Mouse (Mus musculus) midbrain, embryonic 12.5 days (tissue): ENCODE results near the gene Timm22. TPM values are rescaled to one million over a fixed set of nuclear protein-coding genes. Genes with fewer than 3 reads are reported as not detected.
A peak's percentile ranks its signal among the peaks of the same experiment; 100 is the strongest.

Experiments
- ATAC-seq: fragments of 200-750 bp; cut with Nextera tagmentation; 2 replicates; pipeline ENCODE4 v1.8.0; 2017; ENCODE audit warnings: low read depth, moderate TSS enrichment, moderate library complexity; ENCODE audit not compliant: low FRiP score
- H3K27ac ChIP-seq: fragments of 300-500 bp; sonication (generic); replicated peaks from 2 replicates; pipeline ENCODE4 v1.5.1; 2016; ENCODE audit warnings: mild to moderate bottlenecking
- H3K27me3 ChIP-seq: fragments of 300-500 bp; sonication (generic); 2 replicates; pipeline ENCODE4 v1.6.1; 2016; ENCODE audit warnings: mild to moderate bottlenecking
- H3K36me3 ChIP-seq: fragments of 300-500 bp; sonication (generic); 2 replicates; pipeline ENCODE4 v1.6.1; 2016
- H3K4me1 ChIP-seq: fragments of 300-500 bp; sonication (generic); 2 replicates; pipeline ENCODE4 v1.6.1; 2016
- H3K4me2 ChIP-seq: fragments of 300-500 bp; sonication (generic); replicated peaks from 2 replicates; pipeline ENCODE4 v1.6.1; 2016; ENCODE audit warnings: mild to moderate bottlenecking, moderate library complexity
- H3K4me3 ChIP-seq: fragments of 300-500 bp; sonication (generic); 2 replicates; pipeline ENCODE4 v1.5.1; 2016; ENCODE audit warnings: mild to moderate bottlenecking
- H3K9ac ChIP-seq: fragments of 300-500 bp; sonication (generic); replicated peaks from 2 replicates; pipeline ENCODE4 v1.6.1; 2016; ENCODE audit warnings: mild to moderate bottlenecking, moderate library complexity
- H3K9me3 ChIP-seq: fragments of 300-500 bp; sonication (generic); 2 replicates; pipeline ENCODE4 v1.6.1; 2016; ENCODE audit warnings: mild to moderate bottlenecking
- WGBS: fragments of 180-500 bp; shearing (Covaris S2); methylation state at CpG from one replicate; pipeline ENCODE4 v1.1.7; 2016; 5-methylcytosine and 5-hydroxymethylcytosine counted together
- polyA plus RNA-seq: library from polyadenylated mRNA; unstranded; fragments of >200 nt; fragmentation: Nextera tagmentation; extraction: Ambion mirVana; gene quantifications from 2 replicates; pipeline ENCODE4 v1.2.1, GENCODE M21; 2016

The Timm22 gene
- polyA plus RNA-seq, 1 experiment from 2014 or later = 113 TPM

- WGBS = 84% methylated on average over 8 of the region's 8 CpGs
- no peaks in the 10 kb centered on the region for H3K9me3 ChIP-seq
- H3K4me1 ChIP-seq = no peaks in the 10 kb centered on the region
- no peaks in the 10 kb centered on the region for H3K27me3 ChIP-seq
- ATAC-seq = no peak
- peaks cover 90% of the 10 kb centered on the region for H3K36me3 ChIP-seq
- no peak overlapping the region for H3K27ac ChIP-seq
- no peak overlapping the region for H3K9ac ChIP-seq
- H3K4me3 ChIP-seq = no peak overlapping the region
- H3K4me2 ChIP-seq = no peak overlapping the region
Measured at GRCm38 (mm10) chr11:76418423-76418822, 11.7 kb downstream of the Timm22 start.

GRCm38 (mm10) chr11:76419179-76419578 lies 12.4 kb downstream of the Timm22 start:
- 65% methylated on average over 4 of the region's 4 CpGs for WGBS
- Histone ChIP-seq H3K36me3 (peaks cover 90% of the 10 kb centered on the region), H3K9me3 (no peaks in the 10 kb centered on the region), H3K27me3 (no peaks in the 10 kb centered on the region), H3K27ac (no peak overlapping the region), H3K4me1 (no peaks in the 10 kb centered on the region), H3K4me2 (no peak overlapping the region), H3K9ac (no peak overlapping the region), H3K4me3 (no peak overlapping the region)
- no peak for ATAC-seq

GRCm38 (mm10) chr11:76420896-76421295 lies 14.1 kb downstream of the Timm22 start:
- no peak for ATAC-seq
- no peak overlapping the region for H3K27ac ChIP-seq
- H3K9ac ChIP-seq = no peak overlapping the region
- 70% methylated on average over 4 of the region's 4 CpGs for WGBS
- H3K36me3 ChIP-seq = peaks cover 84% of the 10 kb centered on the region
- H3K27me3 ChIP-seq = no peaks in the 10 kb centered on the region
- no peak overlapping the region for H3K4me3 ChIP-seq
- no peaks in the 10 kb centered on the region for H3K4me1 ChIP-seq
- H3K4me2 ChIP-seq = no peak overlapping the region
- no peaks in the 10 kb centered on the region for H3K9me3 ChIP-seq

- Histone ChIP-seq H3K36me3 (peaks cover 37% of the 10 kb centered on the region), H3K4me3 (no peak overlapping the region), H3K27ac (no peak overlapping the region), H3K9ac (no peak overlapping the region), H3K4me2 (no peak overlapping the region), H3K27me3 (no peaks in the 10 kb centered on the region), H3K4me1 (peaks cover 6% of the 10 kb centered on the region; the same call in 1 of the 2 replicates), H3K9me3 (no peaks in the 10 kb centered on the region)
- 88% methylated on average over 6 of the region's 6 CpGs for WGBS
- ATAC-seq = no peak
Measured at GRCm38 (mm10) chr11:76425749-76426148, 19.0 kb downstream of the Timm22 start.

GRCm38 (mm10) chr11:76427781-76428180 lies 21.0 kb downstream of the Timm22 start:
- whole genome bisulfite sequencing = 80% methylated on average over 3 of the region's 3 CpGs
- no peak for ATAC-seq
- Histone ChIP-seq H3K9ac (no peak overlapping the region), H3K4me2 (no peak overlapping the region), H3K36me3 (peaks cover 24% of the 10 kb centered on the region), H3K27ac (no peak overlapping the region), H3K4me1 (peaks cover 6% of the 10 kb centered on the region; the same call in 1 of the 2 replicates), H3K4me3 (no peak overlapping the region), H3K27me3 (no peaks in the 10 kb centered on the region), H3K9me3 (no peaks in the 10 kb centered on the region)

GRCm38 (mm10) chr11:76429046-76429445 lies 22.3 kb downstream of the Timm22 start:
- ATAC-seq = no peak
- no peak overlapping the region for H3K27ac ChIP-seq
- H3K9ac ChIP-seq = no peak overlapping the region
- H3K27me3 ChIP-seq = no peaks in the 10 kb centered on the region
- 67% methylated on average over 4 of the region's 4 CpGs for WGBS
- H3K4me2 ChIP-seq = no peak overlapping the region
- no peaks in the 10 kb centered on the region for H3K9me3 ChIP-seq
- peaks cover 22% of the 10 kb centered on the region for H3K36me3 ChIP-seq
- H3K4me1 ChIP-seq = peaks cover 6% of the 10 kb centered on the region; the same call in 1 of the 2 replicates
- H3K4me3 ChIP-seq = no peak overlapping the region

- Histone ChIP-seq H3K9ac (no peak overlapping the region), H3K36me3 (peaks cover 17% of the 10 kb centered on the region)
- ATAC-seq = no peak
Measured at GRCm38 (mm10) chr11:76429556-76429955, 22.8 kb downstream of the Timm22 start.

GRCm38 (mm10) chr11:76429966-76430631 lies 23.3 kb downstream of the Timm22 start:
- H3K27me3 ChIP-seq = no peaks in the 10 kb centered on the region
- H3K9me3 ChIP-seq = no peaks in the 10 kb centered on the region
- no peak overlapping the region for H3K9ac ChIP-seq
- H3K4me3 ChIP-seq = no peak overlapping the region
- peaks cover 6% of the 10 kb centered on the region; the same call in 1 of the 2 replicates for H3K4me1 ChIP-seq
- H3K36me3 ChIP-seq = peaks cover 11% of the 10 kb centered on the region; the same call in 1 of the 2 replicates
- no peak overlapping the region for H3K4me2 ChIP-seq
- no peak for ATAC-seq
- peak overlapping the region; percentile 47; the same call in 1 of the 2 replicates for H3K27ac ChIP-seq
- 69% methylated on average over 6 of the region's 6 CpGs for WGBS

More at GRCm38 (mm10) chr11:76429556-76429955, 22.8 kb downstream of the Timm22 start:
- Histone ChIP-seq H3K4me1 (peaks cover 6% of the 10 kb centered on the region; the same call in 1 of the 2 replicates), H3K4me3 (no peak overlapping the region), H3K9me3 (no peaks in the 10 kb centered on the region), H3K27ac (0 out of 2 replicates have a peak overlapping the region, but pooled peaks have one; percentile 0), H3K4me2 (no peak overlapping the region), H3K27me3 (no peaks in the 10 kb centered on the region)
- 56% methylated on average over 7 of the region's 7 CpGs for WGBS

- Histone ChIP-seq H3K4me3 (no peak overlapping the region), H3K9me3 (no peaks in the 10 kb centered on the region), H3K4me2 (no peak overlapping the region), H3K9ac (no peak overlapping the region), H3K36me3 (peaks cover 10% of the 10 kb centered on the region), H3K27ac (no peak overlapping the region), H3K27me3 (peaks cover 23% of the 10 kb centered on the region), H3K4me1 (peaks cover 28% of the 10 kb centered on the region)
- no peak for ATAC-seq
- WGBS = 86% methylated on average over 5 of the region's 5 CpGs
Measured at GRCm38 (mm10) chr11:76436009-76436408, 29.3 kb downstream of the Timm22 start.

- Histone ChIP-seq H3K9ac (peak overlapping the region; percentile 44), H3K27ac (peak overlapping the region; percentile 61), H3K4me1 (peaks cover 30% of the 10 kb centered on the region), H3K27me3 (peaks cover 25% of the 10 kb centered on the region), H3K9me3 (no peaks in the 10 kb centered on the region), H3K36me3 (peaks cover 10% of the 10 kb centered on the region), H3K4me3 (peak overlapping the region; percentile 33), H3K4me2 (peak overlapping the region; percentile 46)
- ATAC-seq = peak; percentile 52; the same call in 1 of the 2 replicates
- 5% methylated on average over 27 of the region's 28 CpGs for WGBS
Measured at GRCm38 (mm10) chr11:76436864-76437437, 30.2 kb downstream of the Timm22 start.

GRCm38 (mm10) chr11:76439666-76440065 lies 32.9 kb downstream of the Timm22 start:
- Histone ChIP-seq H3K27ac (no peak overlapping the region), H3K4me2 (no peak overlapping the region), H3K9me3 (no peaks in the 10 kb centered on the region), H3K4me3 (no peak overlapping the region), H3K9ac (no peak overlapping the region), H3K27me3 (peaks cover 39% of the 10 kb centered on the region), H3K36me3 (peaks cover 8% of the 10 kb centered on the region), H3K4me1 (peaks cover 34% of the 10 kb centered on the region)
- WGBS = 7% methylated on average over 3 of the region's 3 CpGs
- ATAC-seq = no peak

GRCm38 (mm10) chr11:76445459-76445858 lies 38.7 kb downstream of the Timm22 start:
- Histone ChIP-seq H3K27me3 (peaks cover 33% of the 10 kb centered on the region), H3K4me3 (no peak overlapping the region), H3K4me2 (no peak overlapping the region), H3K4me1 (peaks cover 60% of the 10 kb centered on the region), H3K9ac (no peak overlapping the region; the same call in 1 of the 2 replicates), H3K36me3 (peaks cover 10% of the 10 kb centered on the region; the same call in 1 of the 2 replicates), H3K27ac (no peak overlapping the region), H3K9me3 (no peaks in the 10 kb centered on the region)
- WGBS = 27% methylated on average over 8 of the region's 8 CpGs
- ATAC-seq = no peak
